Mouse (Mus musculus): ENCODE data around the gene Rcn1. TPM values are rescaled to one million over a fixed set of nuclear protein-coding genes. Genes with fewer than 3 reads are reported as not detected.
A peak's percentile ranks its signal among the peaks of the same experiment; 100 is the strongest.

Gene Rcn1
- polyA plus RNA-seq (2015; fragmentation: Nextera tagmentation; extraction: Ambion mirVana) = 157 and 169 TPM in 2 replicates

GRCm38 (mm10) chr2:105399085-105399891, at the start of gene Rcn1:
Gene Rcn1, minus strand, starts transcription at chr2:105399319.
- Histone ChIP-seq H3K9ac (ENCODE audit: low read depth, low read length) (peak within 1 kb of the TSS; percentile 88), H3K36me3 (ENCODE audit: insufficient read depth, low read length) (0 out of 2 replicates have a peak, but pooled peaks cover 4% of the 10 kb centered on the region), H3K4me1 (replicated peaks; ENCODE audit: insufficient read depth, low read length) (peaks cover 25% of the 10 kb centered on the region), H3K4me3 (replicated peaks; ENCODE audit: low read depth, low read length) (peak within 1 kb of the TSS; percentile 73), H3K27me3 (ENCODE audit: insufficient read depth, low read length) (no peaks in the 10 kb centered on the region), H3K27ac (peak within 1 kb of the TSS; percentile 94), H3K4me2 (ENCODE audit: low read length) (peak within 1 kb of the TSS; percentile 65), H3K9me3 (replicated peaks; ENCODE audit: low read length) (no peaks in the 10 kb centered on the region)
- no peak for TF ChIP-seq CTCF (IDR thresholded peaks at IDR 0.05; ENCODE audit: low read depth)
- under 1% methylated on average over 56 of the region's 57 CpGs for WGBS
- ATAC-seq (replicated peaks; ENCODE audit: low FRiP score, low read depth) (peak; percentile 92), DNase-seq (ENCODE audit: low spot score) (peak; percentile 94)

- Histone ChIP-seq H3K27me3 (ENCODE audit: insufficient read depth, low read length) (no peaks in the 10 kb centered on the region), H3K9ac (ENCODE audit: low read depth, low read length) (no peak overlapping the region), H3K36me3 (ENCODE audit: insufficient read depth, low read length) (no peaks in the 10 kb centered on the region), H3K4me2 (ENCODE audit: low read length) (no peak overlapping the region), H3K4me3 (replicated peaks; ENCODE audit: low read depth, low read length) (no peak overlapping the region), H3K27ac (no peak overlapping the region), H3K9me3 (replicated peaks; ENCODE audit: low read length) (no peaks in the 10 kb centered on the region), H3K4me1 (replicated peaks; ENCODE audit: insufficient read depth, low read length) (no peaks in the 10 kb centered on the region)
- no peak for ATAC-seq (replicated peaks; ENCODE audit: low FRiP score, low read depth)
- DNase-seq (ENCODE audit: low spot score) = peak; percentile 31
- WGBS = 33% methylated on average over 3 of the region's 3 CpGs
- peak; percentile 60 for TF ChIP-seq CTCF (IDR thresholded peaks at IDR 0.05; ENCODE audit: low read depth)
Observed at GRCm38 (mm10) chr2:105444072-105444471, 45.0 kb upstream of the Rcn1 start.

- WGBS = 54% methylated on average over 4 of the region's 4 CpGs
- no peak overlapping the region for H3K27ac ChIP-seq
- DNase-seq (ENCODE audit: low spot score) (no peak), ATAC-seq (replicated peaks; ENCODE audit: low FRiP score, low read depth) (no peak)
- no peaks in the 10 kb centered on the region for H3K36me3 ChIP-seq (ENCODE audit: insufficient read depth, low read length)
- no peaks in the 10 kb centered on the region for H3K27me3 ChIP-seq (ENCODE audit: insufficient read depth, low read length)
- no peaks in the 10 kb centered on the region for H3K4me1 ChIP-seq (replicated peaks; ENCODE audit: insufficient read depth, low read length)
- H3K4me3 ChIP-seq (replicated peaks; ENCODE audit: low read depth, low read length) = no peak overlapping the region
- TF ChIP-seq CTCF (IDR thresholded peaks at IDR 0.05; ENCODE audit: low read depth) = no peak
- no peaks in the 10 kb centered on the region for H3K9me3 ChIP-seq (replicated peaks; ENCODE audit: low read length)
- H3K9ac ChIP-seq (ENCODE audit: low read depth, low read length) = no peak overlapping the region
- H3K4me2 ChIP-seq (ENCODE audit: low read length) = no peak overlapping the region
Observed at GRCm38 (mm10) chr2:105439022-105439421, 39.9 kb upstream of the Rcn1 start.

- H3K4me1 ChIP-seq (replicated peaks; ENCODE audit: insufficient read depth, low read length) = no peaks in the 10 kb centered on the region
- no peak for DNase-seq (ENCODE audit: low spot score)
- TF ChIP-seq CTCF (IDR thresholded peaks at IDR 0.05; ENCODE audit: low read depth) = no peak
- ATAC-seq (replicated peaks; ENCODE audit: low FRiP score, low read depth) = no peak
- H3K4me3 ChIP-seq (replicated peaks; ENCODE audit: low read depth, low read length) = no peak overlapping the region
- H3K9ac ChIP-seq (ENCODE audit: low read depth, low read length) = no peak overlapping the region
- no peaks in the 10 kb centered on the region for H3K36me3 ChIP-seq (ENCODE audit: insufficient read depth, low read length)
- no peaks in the 10 kb centered on the region for H3K9me3 ChIP-seq (replicated peaks; ENCODE audit: low read length)
- 90% methylated on average over 2 of the region's 2 CpGs for WGBS
- H3K27ac ChIP-seq = no peak overlapping the region
- H3K27me3 ChIP-seq (ENCODE audit: insufficient read depth, low read length) = no peaks in the 10 kb centered on the region
- no peak overlapping the region for H3K4me2 ChIP-seq (ENCODE audit: low read length)
Observed at GRCm38 (mm10) chr2:105438525-105438924, 39.4 kb upstream of the Rcn1 start.

- DNase-seq (ENCODE audit: low spot score) (no peak), ATAC-seq (replicated peaks; ENCODE audit: low FRiP score, low read depth) (no peak)
- H3K4me2 ChIP-seq (ENCODE audit: low read length) = peak overlapping the region; percentile 38
- no peak overlapping the region for H3K27ac ChIP-seq
- H3K36me3 ChIP-seq (ENCODE audit: insufficient read depth, low read length) = no peaks in the 10 kb centered on the region
- H3K4me3 ChIP-seq (replicated peaks; ENCODE audit: low read depth, low read length) = 0 out of 2 replicates have a peak overlapping the region, but pooled peaks have one; percentile 4
- no peaks in the 10 kb centered on the region for H3K27me3 ChIP-seq (ENCODE audit: insufficient read depth, low read length)
- no peak overlapping the region for H3K9ac ChIP-seq (ENCODE audit: low read depth, low read length)
- H3K9me3 ChIP-seq (replicated peaks; ENCODE audit: low read length) = no peaks in the 10 kb centered on the region
- H3K4me1 ChIP-seq (replicated peaks; ENCODE audit: insufficient read depth, low read length) = peaks cover 5% of the 10 kb centered on the region; the same call in 1 of the 2 replicates
- WGBS = 17% methylated on average over 10 of the region's 10 CpGs
- peak; percentile 10; the same call in 1 of the 2 replicates for TF ChIP-seq CTCF (IDR thresholded peaks at IDR 0.05; ENCODE audit: low read depth)
Observed at GRCm38 (mm10) chr2:105432927-105433326, 33.8 kb upstream of the Rcn1 start.

GRCm38 (mm10) chr2:105430373-105430772, 31.3 kb upstream of the Rcn1 start:
- H3K9me3 ChIP-seq (replicated peaks; ENCODE audit: low read length) = no peaks in the 10 kb centered on the region
- no peaks in the 10 kb centered on the region for H3K36me3 ChIP-seq (ENCODE audit: insufficient read depth, low read length)
- DNase-seq (ENCODE audit: low spot score) = no peak
- no peak overlapping the region for H3K9ac ChIP-seq (ENCODE audit: low read depth, low read length)
- H3K4me1 ChIP-seq (replicated peaks; ENCODE audit: insufficient read depth, low read length) = peaks cover 5% of the 10 kb centered on the region; the same call in 1 of the 2 replicates
- TF ChIP-seq CTCF (IDR thresholded peaks at IDR 0.05; ENCODE audit: low read depth) = no peak
- H3K27ac ChIP-seq = no peak overlapping the region
- no peak overlapping the region for H3K4me2 ChIP-seq (ENCODE audit: low read length)
- ATAC-seq (replicated peaks; ENCODE audit: low FRiP score, low read depth) = no peak
- 68% methylated on average over 5 of the region's 5 CpGs for WGBS
- H3K27me3 ChIP-seq (ENCODE audit: insufficient read depth, low read length) = no peaks in the 10 kb centered on the region
- no peak overlapping the region for H3K4me3 ChIP-seq (replicated peaks; ENCODE audit: low read depth, low read length)

Measured in kidney, postnatal 0 days (tissue).